Mouse (Mus musculus) liver, adult 2 months (tissue): ENCODE data around the gene Mcm8.

Source experiments
- CTCF ChIP-seq: fragments of 200-500 bp; IDR thresholded peaks from 2 replicates; pipeline ENCODE4 v1.5.1; 2011; ENCODE audit warnings: low read depth, low read length, control low read depth
- POLR2A ChIP-seq: fragments of 200-500 bp; IDR thresholded peaks from 2 replicates; pipeline ENCODE4 v1.6.1; 2011; ENCODE audit warnings: low read length, control low read depth; ENCODE audit not compliant: insufficient read depth; ENCODE audit errors: extremely low read depth

GRCm38 (mm10) chr2:132860435-132860834, 44.5 kb downstream of the Mcm8 start:
- TF ChIP-seq POLR2A (no peak), CTCF (no peak)
